Mouse (Mus musculus) liver, embryonic 13.5 days (tissue): ENCODE measurements around the gene Olfr910. TPM values are rescaled to one million over a fixed set of nuclear protein-coding genes. Genes with fewer than 3 reads are reported as not detected.

ENCODE experiments used
- ATAC-seq: fragments of 200-750 bp; cut with Nextera tagmentation; 2 replicates; pipeline ENCODE4 v1.8.0; 2017; ENCODE audit warnings: low read depth, mild to moderate bottlenecking, moderate number of reproducible peaks, moderate library complexity
- DNase-seq: peaks from one replicate; pipeline ENCODE4 v3.0.0; 2022
- H3K27ac ChIP-seq: fragments of 300-500 bp; sonication (generic); 2 replicates; pipeline ENCODE4 v1.5.1; 2015; ENCODE audit warnings: moderate library complexity, mild to moderate bottlenecking, inconsistent platforms
- H3K27me3 ChIP-seq: fragments of 300-500 bp; sonication (generic); 2 replicates; pipeline ENCODE4 v1.6.1; 2015; ENCODE audit warnings: mild to moderate bottlenecking, inconsistent platforms
- H3K36me3 ChIP-seq: fragments of 300-500 bp; sonication (generic); 2 replicates; pipeline ENCODE4 v1.6.1; 2015; ENCODE audit warnings: mild to moderate bottlenecking, inconsistent platforms
- H3K4me1 ChIP-seq: fragments of 300-500 bp; sonication (generic); replicated peaks from 2 replicates; pipeline ENCODE4 v1.6.1; 2015; ENCODE audit warnings: inconsistent platforms
- H3K4me2 ChIP-seq: fragments of 300-500 bp; sonication (generic); 2 replicates; pipeline ENCODE4 v1.6.1; 2015; ENCODE audit warnings: inconsistent platforms, mild to moderate bottlenecking, moderate library complexity
- H3K4me3 ChIP-seq: fragments of 300-500 bp; sonication (generic); replicated peaks from 2 replicates; pipeline ENCODE4 v1.5.1; 2015; ENCODE audit warnings: mild to moderate bottlenecking, inconsistent platforms
- H3K9ac ChIP-seq: fragments of 300-500 bp; sonication (generic); 2 replicates; pipeline ENCODE4 v1.6.1; 2015; ENCODE audit warnings: mild to moderate bottlenecking, inconsistent platforms
- H3K9me3 ChIP-seq: fragments of 300-500 bp; sonication (generic); replicated peaks from 2 replicates; pipeline ENCODE4 v1.6.1; 2016; ENCODE audit warnings: inconsistent platforms
- WGBS: fragments of 180-500 bp; shearing (Covaris S2); methylation state at CpG from one replicate; pipeline ENCODE4 v1.1.7; 2015; ENCODE audit not compliant: insufficient replicate concordance; 5-methylcytosine and 5-hydroxymethylcytosine counted together
- polyA plus RNA-seq: library from polyadenylated mRNA; unstranded; fragments of >200 nt; fragmentation: Nextera tagmentation; extraction: Ambion mirVana; gene quantifications from 2 replicates; pipeline ENCODE4 v1.2.1, GENCODE M21; 2015

Olfr910 gene
- not detected in 2 replicates for polyA plus RNA-seq

- no peaks in the 10 kb centered on the region for H3K27me3 ChIP-seq
- H3K36me3 ChIP-seq = no peaks in the 10 kb centered on the region
- no peaks in the 10 kb centered on the region for H3K4me1 ChIP-seq
- 62% methylated on average over 2 of the region's 2 CpGs for WGBS
- ATAC-seq (no peak), DNase-seq (no peak)
- H3K4me2 ChIP-seq = no peak within 1 kb of the TSS
- H3K4me3 ChIP-seq = no peak within 1 kb of the TSS
- no peak within 1 kb of the TSS for H3K9ac ChIP-seq
- no peak within 1 kb of the TSS for H3K27ac ChIP-seq
- H3K9me3 ChIP-seq = no peaks in the 10 kb centered on the region
Measured at GRCm38 (mm10) chr9:38537549-38537948, at the start of gene Olfr910. Gene Olfr910 (plus strand): TSS chr9:38537849.

GRCm38 (mm10) chr9:38495501-38495900 is 42.1 kb upstream of the Olfr910 start, which contains the start of gene Olfr907:
Gene Olfr907 (plus strand): TSS chr9:38495801.
- no peak for ATAC-seq
- H3K4me1 ChIP-seq = no peaks in the 10 kb centered on the region
- H3K27ac ChIP-seq = no peak within 1 kb of the TSS
- H3K36me3 ChIP-seq = no peaks in the 10 kb centered on the region
- no peak for DNase-seq
- H3K9ac ChIP-seq = no peak within 1 kb of the TSS
- no peaks in the 10 kb centered on the region for H3K27me3 ChIP-seq
- no peak within 1 kb of the TSS for H3K4me2 ChIP-seq
- 56% methylated on average over 2 of the region's 2 CpGs for WGBS
- H3K9me3 ChIP-seq = no peaks in the 10 kb centered on the region
- H3K4me3 ChIP-seq = no peak within 1 kb of the TSS

DNA sequence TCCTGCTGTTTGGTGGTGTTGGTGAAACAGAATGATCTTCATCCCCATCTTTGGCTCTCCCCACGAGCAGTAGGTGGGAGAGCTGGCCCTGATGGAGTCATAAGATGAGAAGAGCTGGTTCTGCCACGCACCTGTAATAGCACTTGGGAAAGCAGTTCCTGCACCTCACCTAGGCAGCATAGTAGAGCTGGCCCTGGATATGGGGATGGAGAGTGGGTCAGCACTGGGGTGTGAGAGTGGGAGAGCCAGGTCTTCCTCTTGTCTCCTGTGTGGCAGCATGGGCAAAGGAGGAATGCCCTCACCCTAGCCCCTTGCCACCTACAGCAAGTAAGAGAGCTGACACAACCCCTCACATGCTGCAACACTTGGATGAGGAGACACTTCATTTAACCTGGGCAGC is 25.3 kb upstream of the Olfr910 start:
- ATAC-seq = no peak
- WGBS = 32% methylated on average over 2 of the region's 2 CpGs

GRCm38 (mm10) chr9:38521280-38521679 is 16.4 kb upstream of the Olfr910 start, which contains the start of gene Olfr911-ps1:
Gene Olfr911-ps1 (plus strand): TSS chr9:38521580.
- H3K9me3 ChIP-seq = no peaks in the 10 kb centered on the region
- H3K27ac ChIP-seq = no peak within 1 kb of the TSS
- H3K4me3 ChIP-seq = no peak within 1 kb of the TSS
- DNase-seq (no peak), ATAC-seq (no peak)
- H3K4me1 ChIP-seq = no peaks in the 10 kb centered on the region
- no peak within 1 kb of the TSS for H3K4me2 ChIP-seq
- WGBS = 46% methylated on average over 1 of the region's 1 CpGs
- H3K36me3 ChIP-seq = no peaks in the 10 kb centered on the region
- H3K27me3 ChIP-seq = no peaks in the 10 kb centered on the region
- H3K9ac ChIP-seq = no peak within 1 kb of the TSS

More for the DNA sequence above, 25.3 kb upstream of the Olfr910 start:
- no peak overlapping the region for H3K27ac ChIP-seq
- H3K36me3 ChIP-seq = no peaks in the 10 kb centered on the region
- no peaks in the 10 kb centered on the region for H3K4me1 ChIP-seq
- H3K9me3 ChIP-seq = no peaks in the 10 kb centered on the region; the same call in 1 of the 2 replicates
- no peak overlapping the region for H3K4me2 ChIP-seq
- no peak for DNase-seq
- H3K9ac ChIP-seq = no peak overlapping the region
- H3K4me3 ChIP-seq = no peak overlapping the region
- no peaks in the 10 kb centered on the region for H3K27me3 ChIP-seq

DNA sequence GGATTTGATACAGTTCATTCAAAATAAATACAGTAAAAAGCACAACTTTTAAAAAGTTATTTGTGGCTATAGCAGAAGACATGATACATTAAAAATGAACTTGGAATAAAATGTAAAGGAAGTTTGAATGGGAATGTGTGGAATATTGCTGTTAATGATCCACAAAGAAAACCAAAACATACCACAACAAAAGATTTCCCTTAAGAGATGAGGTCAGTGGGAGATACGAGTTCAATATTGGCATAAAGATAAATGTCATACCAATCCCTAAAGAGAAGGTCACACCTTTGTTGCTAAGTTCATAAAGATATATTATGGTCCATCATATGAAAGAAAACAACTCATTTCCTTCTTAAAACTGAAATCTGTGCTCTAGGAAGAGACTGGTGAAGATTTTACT is 42.2 kb downstream of the Olfr910 start, which contains the start of gene Olfr912:
Gene Olfr912 (plus strand): TSS at position 301 of the 400 bp plus-strand sequence.
- no peak for DNase-seq
- no peaks in the 10 kb centered on the region for H3K4me1 ChIP-seq
- WGBS = 45% methylated on average over 1 of the region's 1 CpGs

More for the DNA sequence above, 42.2 kb downstream of the Olfr910 start, which contains the start of gene Olfr912:
- no peaks in the 10 kb centered on the region for H3K9me3 ChIP-seq
- no peaks in the 10 kb centered on the region for H3K36me3 ChIP-seq
- H3K4me3 ChIP-seq = no peak within 1 kb of the TSS
- no peak within 1 kb of the TSS for H3K27ac ChIP-seq
- H3K4me2 ChIP-seq = no peak within 1 kb of the TSS
- no peak for ATAC-seq
- no peaks in the 10 kb centered on the region for H3K27me3 ChIP-seq
- H3K9ac ChIP-seq = no peak within 1 kb of the TSS

Other genes starting within 250 kb of the Olfr910 start
- not detected in 2 replicates for gene Olfr896-ps1, start 246.7 kb upstream of the Olfr910 start, polyA plus RNA-seq
- gene Olfr25, start 208.8 kb upstream of the Olfr910 start, polyA plus RNA-seq = not detected in 2 replicates
- gene Olfr898, start 189.4 kb upstream of the Olfr910 start, polyA plus RNA-seq = not detected in 2 replicates
- not detected in 2 replicates for gene Olfr250, start 171.0 kb upstream of the Olfr910 start, polyA plus RNA-seq
- not detected in 2 replicates for gene Olfr251, start 160.8 kb upstream of the Olfr910 start, polyA plus RNA-seq
- gene Olfr147, start 136.2 kb upstream of the Olfr910 start, polyA plus RNA-seq = not detected in 2 replicates
- not detected in 2 replicates for gene Olfr901, start 108.4 kb upstream of the Olfr910 start, polyA plus RNA-seq
- gene Olfr902, start 90.2 kb upstream of the Olfr910 start, polyA plus RNA-seq = not detected in 2 replicates
- gene Olfr904, start 74.7 kb upstream of the Olfr910 start, polyA plus RNA-seq = not detected in 2 replicates
- not detected in 2 replicates for gene Olfr905, start 66.7 kb upstream of the Olfr910 start, polyA plus RNA-seq
- not detected in 2 replicates for gene Olfr906, start 50.8 kb upstream of the Olfr910 start, polyA plus RNA-seq
- gene Olfr907, start 42.0 kb upstream of the Olfr910 start, polyA plus RNA-seq = not detected in 2 replicates
- gene Olfr911-ps1, start 16.3 kb upstream of the Olfr910 start, polyA plus RNA-seq = not detected in 2 replicates
- not detected in 2 replicates for gene Olfr912, start 42.3 kb downstream of the Olfr910 start, polyA plus RNA-seq
- not detected in 2 replicates for gene Olfr913, start 54.9 kb downstream of the Olfr910 start, polyA plus RNA-seq
- gene Olfr914, start 67.3 kb downstream of the Olfr910 start, polyA plus RNA-seq = not detected in 2 replicates
- gene Olfr916, start 122.0 kb downstream of the Olfr910 start, polyA plus RNA-seq = not detected in 2 replicates
- not detected in 2 replicates for gene Olfr917, start 128.0 kb downstream of the Olfr910 start, polyA plus RNA-seq
- not detected in 2 replicates for gene Olfr918, start 136.8 kb downstream of the Olfr910 start, polyA plus RNA-seq
- not detected in 2 replicates for gene Olfr919, start 165.8 kb downstream of the Olfr910 start, polyA plus RNA-seq
- gene Vwa5a, start 180.4 kb downstream of the Olfr910 start, polyA plus RNA-seq = 8.5 and 9.3 TPM in 2 replicates
- gene Olfr920, start 214.4 kb downstream of the Olfr910 start, polyA plus RNA-seq = 0.02 TPM in 2 replicates
- not detected in 2 replicates for gene Olfr921, start 235.2 kb downstream of the Olfr910 start, polyA plus RNA-seq